In genomic region chr5:39643924-39644826, GRCm38 (mm10) we compare ENCODE assay signal across 8 mouse cellular contexts.
DNase-seq lines count a peak whose midpoint lies in the region; ATAC-seq and TF ChIP-seq lines count a peak whose summit lies in the region.

No protein-coding gene starts in this region.

- H3K4me3 ChIP-seq in forebrain, embryonic 16.5 days (replicated peaks; ENCODE audit: low read length): peak overlapping the region; percentile 70
- peak overlapping the region; percentile 94 for H3K4me3 ChIP-seq in layer of hippocampus, adult 2 months
- peak overlapping the region; percentile 81 for H3K4me3 ChIP-seq in neural tube, embryonic 14.5 days (ENCODE audit: low read depth, low read length)

- peak overlapping the region; percentile 43 for H3K27ac ChIP-seq in forebrain, embryonic 16.5 days (ENCODE audit: low read length)
- peak overlapping the region; percentile 94 for H3K27ac ChIP-seq in layer of hippocampus, adult 2 months
- H3K27ac ChIP-seq in neural tube, embryonic 14.5 days (ENCODE audit: low read depth, low read length): no peak overlapping the region

- peak; percentile 86 for TF ChIP-seq CTCF in layer of hippocampus, adult 2 months (conservative IDR thresholded peaks at IDR 0.05)

- DNase-seq in B cell, adult 2 months: peak; percentile 86 to 87
- DNase-seq in cerebellum, adult 11 months: peak; percentile 95
- DNase-seq in heart, postnatal 25 days (ENCODE audit: low spot score): peak; percentile 86
- peak; percentile 88 to 93 for DNase-seq in layer of hippocampus, adult 2 months (ENCODE audit: low spot score in 2 of 2)
- peak; percentile 93 to 94 for DNase-seq in lung, adult 18-20 months
- peak; percentile 91 for DNase-seq in telencephalon, adult 2 months (ENCODE audit: low read depth, low spot score)

- H3K27me3 ChIP-seq in forebrain, embryonic 16.5 days (replicated peaks; ENCODE audit: control insufficient read depth, insufficient read depth, low read length): no peaks in the 10 kb centered on the region
- no peaks in the 10 kb centered on the region for H3K27me3 ChIP-seq in neural tube, embryonic 14.5 days (ENCODE audit: control insufficient read depth, insufficient read depth, low read length)

- H3K4me1 ChIP-seq in forebrain, embryonic 16.5 days (replicated peaks; ENCODE audit: control insufficient read depth, insufficient read depth, low read length): peaks cover 24% of the 10 kb centered on the region
- H3K4me1 ChIP-seq in neural tube, embryonic 14.5 days (ENCODE audit: control insufficient read depth, insufficient read depth, low read length): peaks cover 5% of the 10 kb centered on the region; the same call in 1 of the 2 replicates

- H3K4me2 ChIP-seq in forebrain, embryonic 16.5 days (ENCODE audit: low read length): peak overlapping the region; percentile 77
- H3K4me2 ChIP-seq in neural tube, embryonic 14.5 days (ENCODE audit: low read depth, low read length): peak overlapping the region; percentile 86

- H3K36me3 ChIP-seq in forebrain, embryonic 16.5 days (ENCODE audit: control insufficient read depth, insufficient read depth): no peaks in the 10 kb centered on the region
- H3K36me3 ChIP-seq in neural tube, embryonic 14.5 days (ENCODE audit: control insufficient read depth, insufficient read depth, low read length): no peaks in the 10 kb centered on the region

- intact Hi-C loops in heart, postnatal 25 days (cut with DNase I): loop anchor here (5.0 to 10.0 kb wide), 5 partner anchors 191 to 509 kb away; no protein-coding TSS in a partner anchor

- peak overlapping the region; percentile 73 for H3K9ac ChIP-seq in forebrain, embryonic 16.5 days (replicated peaks; ENCODE audit: low read depth, low read length)
- H3K9ac ChIP-seq in neural tube, embryonic 14.5 days (replicated peaks; ENCODE audit: low read depth, low read length): peak overlapping the region; percentile 75

- ATAC-seq in forebrain, embryonic 16.5 days: peak; percentile 97
- peak; percentile 97 for ATAC-seq in neural tube, embryonic 14.5 days (ENCODE audit: low read depth)

- no peaks in the 10 kb centered on the region for H3K9me3 ChIP-seq in forebrain, embryonic 16.5 days (ENCODE audit: control insufficient read depth, low read length)
- no peaks in the 10 kb centered on the region for H3K9me3 ChIP-seq in neural tube, embryonic 14.5 days (ENCODE audit: control insufficient read depth, low read length)

- under 1% methylated on average over 53 of the region's 56 CpGs for WGBS in forebrain, embryonic 16.5 days
- WGBS in neural tube, embryonic 14.5 days: under 1% methylated on average over 56 of the region's 56 CpGs
